Mouse (Mus musculus) megakaryocyte, embryonic 14.5 days (primary cell): ENCODE measurements at regions not wholly inside any gene's neighbourhood (a gene's known extent, or its start where the extent isn't known, plus 50 kb on each side); places are given as distances from the start of the nearest gene placed in this dataset.

Experiments
- FLI1 ChIP-seq: IDR thresholded peaks from 2 replicates; pipeline ENCODE4 v1.6.1; 2012; ENCODE audit warnings: low read length, inconsistent platforms, mixed read lengths
- GATA1 ChIP-seq: IDR thresholded peaks from 3 replicates; pipeline ENCODE4 v1.6.1; 2012; ENCODE audit warnings: mixed read lengths, low read length, inconsistent platforms, borderline replicate concordance

DNA sequence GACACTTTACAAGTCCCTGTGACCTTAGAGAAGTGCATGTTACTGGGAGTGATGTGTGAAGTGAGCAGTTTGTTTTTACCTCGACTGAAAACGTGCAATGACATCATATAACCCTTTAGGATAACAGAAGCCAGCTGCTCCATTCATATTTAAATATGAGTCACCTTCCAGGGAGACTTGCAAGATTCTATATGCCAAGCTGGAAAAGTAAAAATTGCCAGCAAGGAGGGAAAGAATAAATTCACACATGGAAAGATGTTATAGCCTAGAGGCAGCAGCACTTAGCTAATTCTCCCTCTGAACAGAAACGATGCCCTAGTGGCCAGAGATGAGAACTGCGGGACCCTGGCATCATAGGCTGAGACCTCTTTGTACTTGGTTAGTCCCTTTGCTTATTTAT lies 253.4 kb downstream of the Gm765 start:
- TF ChIP-seq GATA1, result no peak
- TF ChIP-seq FLI1, result no peak
